Mouse (Mus musculus): ENCODE data around the gene Hnrnpa1.

DNA sequence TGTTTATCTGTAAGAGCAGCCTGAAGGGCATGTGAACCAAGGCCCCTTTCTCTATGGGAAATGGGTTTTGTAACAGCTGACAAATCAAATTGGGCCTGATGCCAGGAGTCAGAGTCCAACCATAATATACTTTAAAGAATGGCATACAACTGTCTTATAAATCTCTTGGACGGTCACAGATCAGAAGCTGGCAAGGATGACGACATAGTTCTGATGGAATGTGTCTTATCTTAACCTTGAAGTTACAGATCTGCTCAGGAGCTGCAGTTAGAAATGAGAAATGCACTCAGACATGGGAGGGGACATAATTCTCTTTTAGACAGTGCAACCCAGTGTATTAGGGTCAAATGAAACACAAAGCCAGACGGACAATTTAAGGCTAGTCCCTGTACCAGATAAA, 19.4 kb upstream of the Hnrnpa1 start:
- TF ChIP-seq EP300 (IDR thresholded peaks at IDR 0.05) (no peak), CTCF (IDR thresholded peaks at IDR 0.05) (no peak)
